12 mouse cellular contexts compared by ENCODE assay signal in the genomic region with DNA sequence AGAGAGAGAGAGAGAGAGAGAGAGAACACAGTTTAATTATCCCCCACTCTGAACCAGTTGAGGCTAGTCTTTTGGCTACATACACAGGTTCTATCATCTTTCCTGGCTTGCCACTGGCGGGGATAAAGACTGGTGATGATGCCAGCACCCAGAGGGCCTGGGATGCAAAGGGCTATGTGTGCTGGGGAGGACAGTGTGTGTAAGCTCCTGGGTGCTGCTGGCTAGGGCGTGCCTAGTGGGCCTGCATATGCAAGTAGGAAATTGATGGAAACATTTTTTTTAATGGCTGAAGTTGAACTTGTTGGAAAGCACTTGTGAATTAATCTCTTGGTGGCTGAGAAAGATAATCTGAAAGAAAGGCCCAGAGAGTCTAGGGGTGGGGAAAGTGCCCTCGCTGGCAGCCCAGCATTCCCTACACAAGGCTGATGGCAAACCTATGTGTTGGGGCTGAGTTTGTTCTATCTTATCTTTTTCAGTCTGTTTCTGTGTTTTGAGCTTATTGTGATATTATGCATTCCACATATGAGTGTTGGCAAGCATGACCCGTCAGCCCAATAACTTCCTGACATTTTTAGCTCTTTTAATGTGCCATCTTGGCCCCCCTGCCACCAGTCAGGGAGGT. TPM values are rescaled to one million over a fixed set of nuclear protein-coding genes. Genes with fewer than 3 reads are reported as not detected.
A peak's percentile ranks its signal among the peaks of the same experiment; 100 is the strongest.
DNase-seq lines count a peak whose midpoint lies in the region; ATAC-seq and TF ChIP-seq lines count a peak whose summit lies in the region.
"Had no signal": no experiment of that assay in that cellular context is flagged by ENCODE, and none has a peak within 500 bp of the region (broad histone marks: within the 10 kb centered on the region; RNA-seq: fewer than 3 reads in every experiment).

No protein-coding gene starts in this region.

- WGBS in heart, embryonic 14.5 days: 42% methylated on average over 4 of the region's 4 CpGs
- 56% methylated on average over 4 of the region's 4 CpGs for WGBS in bone marrow, adult 2 months
- 26% methylated on average over 4 of the region's 4 CpGs for whole genome bisulfite sequencing in forebrain, embryonic 16.5 days
- WGBS in liver, embryonic 14.5 days (ENCODE audit: insufficient replicate concordance): 18% methylated on average over 4 of the region's 4 CpGs

- H3K4me3 ChIP-seq in heart, embryonic 14.5 days (ENCODE audit: control insufficient read depth in 1 of 2, insufficient read depth in 1 of 2, low read depth in 1 of 2, low read length in 2 of 2): no peak overlapping the region
- H3K4me3 ChIP-seq in bone marrow, adult 2 months (replicated peaks; ENCODE audit: control insufficient read depth, low read depth, low read length): no peak overlapping the region
- no peak overlapping the region for H3K4me3 ChIP-seq in forebrain, embryonic 16.5 days (replicated peaks; ENCODE audit: low read length)
- H3K4me3 ChIP-seq in liver, embryonic 14.5 days (ENCODE audit: insufficient read depth in 1 of 2, low read depth in 2 of 2, low read length in 2 of 2): no peak overlapping the region

- H3K36me3 ChIP-seq in heart, embryonic 14.5 days (ENCODE audit: control insufficient read depth, insufficient read depth, low read length): no peaks in the 10 kb centered on the region
- H3K36me3 ChIP-seq in forebrain, embryonic 16.5 days (ENCODE audit: control insufficient read depth, insufficient read depth): no peaks in the 10 kb centered on the region
- peaks cover 5% of the 10 kb centered on the region for H3K36me3 ChIP-seq in liver, embryonic 14.5 days (replicated peaks; ENCODE audit: control insufficient read depth, insufficient read depth, low read depth)

- H3K4me1 ChIP-seq in heart, embryonic 14.5 days (ENCODE audit: control insufficient read depth in 2 of 2, insufficient read depth in 2 of 2, low read length in 2 of 2): peaks cover 36 to 59% of the 10 kb centered on the region in 2 experiments
- H3K4me1 ChIP-seq in bone marrow, adult 2 months (ENCODE audit: control insufficient read depth, insufficient read depth, low read length): peaks cover 10% of the 10 kb centered on the region
- H3K4me1 ChIP-seq in forebrain, embryonic 16.5 days (replicated peaks; ENCODE audit: control insufficient read depth, insufficient read depth, low read length): peaks cover 76% of the 10 kb centered on the region
- H3K4me1 ChIP-seq in liver, embryonic 14.5 days (replicated peaks; ENCODE audit: control insufficient read depth in 2 of 2, insufficient read depth in 2 of 2, low read length in 1 of 2): peaks cover 49 to 54% of the 10 kb centered on the region in 2 experiments

- no peak for TF ChIP-seq POLR2A in bone marrow, adult 2 months (IDR thresholded peaks at IDR 0.05; ENCODE audit: borderline replicate concordance, control insufficient read depth, low read depth, low read length)

- no peak; the same call in 1 of the 2 replicates for TF ChIP-seq EP300 in liver, embryonic 14.5 days (IDR thresholded peaks at IDR 0.05; ENCODE audit: low read depth)

- peak; percentile 45; the same call in 1 of the 2 replicates for ATAC-seq in heart, embryonic 14.5 days (ENCODE audit: insufficient number of reproducible peaks, insufficient read depth, low FRiP score, low read depth)
- no peak for ATAC-seq in forebrain, embryonic 16.5 days
- ATAC-seq in liver, embryonic 14.5 days (ENCODE audit: insufficient read depth): peak; percentile 75
- no peak for ATAC-seq in cerebellum, adult (ENCODE audit: insufficient number of reproducible peaks, low FRiP score, low TSS enrichment)

- H3K27ac ChIP-seq in heart, embryonic 14.5 days (replicated peaks in 1 of 2; ENCODE audit: control insufficient read depth in 1 of 2, insufficient read depth in 1 of 2, low read depth in 2 of 2, low read length in 2 of 2): peak overlapping the region; percentile 38 to 70; a peak in 3 of 4 replicates
- peak overlapping the region; percentile 55 for H3K27ac ChIP-seq in bone marrow, adult 2 months (ENCODE audit: control insufficient read depth, insufficient read depth, low read depth, low read length, poor library complexity)
- H3K27ac ChIP-seq in forebrain, embryonic 16.5 days (ENCODE audit: low read length): peak overlapping the region; percentile 87
- peak overlapping the region; percentile 52 for H3K27ac ChIP-seq in liver, embryonic 14.5 days

- no peaks in the 10 kb centered on the region for H3K27me3 ChIP-seq in heart, embryonic 14.5 days (ENCODE audit: control insufficient read depth, insufficient read depth, low read length)
- H3K27me3 ChIP-seq in forebrain, embryonic 16.5 days (replicated peaks; ENCODE audit: control insufficient read depth, insufficient read depth, low read length): no peaks in the 10 kb centered on the region
- no peaks in the 10 kb centered on the region for H3K27me3 ChIP-seq in liver, embryonic 14.5 days (ENCODE audit: control insufficient read depth, insufficient read depth, low read length)

- H3K9ac ChIP-seq in heart, embryonic 14.5 days (ENCODE audit: low read length): 0 out of 2 replicates have a peak overlapping the region, but pooled peaks have one; percentile 16
- no peak overlapping the region for H3K9ac ChIP-seq in forebrain, embryonic 16.5 days (replicated peaks; ENCODE audit: low read depth, low read length)
- no peak overlapping the region for H3K9ac ChIP-seq in liver, embryonic 14.5 days (replicated peaks)

- no peak for DNase-seq in heart, adult 18-20 months
- DNase-seq in liver, embryonic 14.5 days (ENCODE audit: low read depth in 3 of 3, low spot score in 3 of 3): no peak
- DNase-seq in B cell, adult 2 months: no peak
- DNase-seq in right cerebral cortex, postnatal 10 days (ENCODE audit: low spot score in 2 of 2): no peak
- DNase-seq: adrenal gland, postnatal 10 days; thymus, postnatal 14 days had no signal

- H3K4me2 ChIP-seq in heart, embryonic 14.5 days (ENCODE audit: low read length): peak overlapping the region; percentile 32
- H3K4me2 ChIP-seq in forebrain, embryonic 16.5 days (ENCODE audit: low read length): peak overlapping the region; percentile 52
- H3K4me2 ChIP-seq in liver, embryonic 14.5 days (ENCODE audit: low read depth): peak overlapping the region; percentile 56

- no peak for TF ChIP-seq CTCF in bone marrow, adult 2 months (IDR thresholded peaks at IDR 0.05; ENCODE audit: control insufficient read depth, insufficient read depth, low read length)
- TF ChIP-seq CTCF in liver, embryonic 14.5 days (IDR thresholded peaks at IDR 0.05; ENCODE audit: low read depth): no peak

- no peaks in the 10 kb centered on the region for H3K9me3 ChIP-seq in heart, embryonic 14.5 days (ENCODE audit: control insufficient read depth, low read length)
- no peaks in the 10 kb centered on the region for H3K9me3 ChIP-seq in forebrain, embryonic 16.5 days (ENCODE audit: control insufficient read depth, low read length)
- no peaks in the 10 kb centered on the region for H3K9me3 ChIP-seq in liver, embryonic 14.5 days (ENCODE audit: control insufficient read depth, low read length)

RNA-seq across cellular contexts. Expression of gene Bcl11a, which starts 22.7 kb away (rescaled TPM):
- 17.3 and 17.4 TPM in 2 replicates for polyA plus RNA-seq in heart, embryonic 14.5 days (2014; fragmentation: Nextera tagmentation; extraction: Ambion mirVana)
- total RNA-seq in heart, adult 18-20 months (2021): 1 to 10 TPM; 2.1 to 2.6 TPM
- polyA plus RNA-seq in bone marrow, adult 2 months (2011; ENCODE audit: insufficient read depth, insufficient read length, low replicate concordance, missing spikeins): 23.1 and 23.5 TPM in 2 replicates
- 236 and 244 TPM in 2 replicates for polyA plus RNA-seq in forebrain, embryonic 16.5 days (2015; fragmentation: Nextera tagmentation; extraction: Ambion mirVana)
- polyA plus RNA-seq in liver, embryonic 14.5 days (2012; rRNA removed): 10.9 and 13.0 TPM in 2 replicates
- 29.4 and 33.0 TPM in 2 replicates for polyA plus RNA-seq in liver, embryonic 14.5 days (2014; fragmentation: Nextera tagmentation; extraction: Ambion mirVana)

RNA-seq across cellular contexts. Expression of gene A830031A19Rik, which starts 25.7 kb away (rescaled TPM):
- polyA plus RNA-seq in heart, embryonic 14.5 days (2014; fragmentation: Nextera tagmentation; extraction: Ambion mirVana): not detected in 2 replicates
- total RNA-seq in heart, adult 18-20 months (2021): not detected
- not detected in 2 replicates for polyA plus RNA-seq in bone marrow, adult 2 months (2011; ENCODE audit: insufficient read depth, insufficient read length, low replicate concordance, missing spikeins)
- not detected in 2 replicates for polyA plus RNA-seq in forebrain, embryonic 16.5 days (2015; fragmentation: Nextera tagmentation; extraction: Ambion mirVana)
- polyA plus RNA-seq in liver, embryonic 14.5 days (2012; rRNA removed): not detected in 2 replicates
- not detected in 2 replicates for polyA plus RNA-seq in liver, embryonic 14.5 days (2014; fragmentation: Nextera tagmentation; extraction: Ambion mirVana)
- total RNA-seq: adrenal gland, postnatal 10 days had no signal
- polyA plus RNA-seq: embryonic facial prominence, embryonic 11.5 days; large intestine, adult 2 months had no signal

Comparison
In these comparisons a context has a peak if more than half of its experiments do, and no peak if none do; other contexts are left out.
1. ATAC-seq: peak in heart, embryonic 14.5 days (single experiment) and liver, embryonic 14.5 days (single experiment); none in forebrain, embryonic 16.5 days (single experiment) and cerebellum, adult (single experiment).
2. Peak in every context shown above with its lines, with median percentiles within 50 percentile points of each other: H3K27ac ChIP-seq and H3K4me2 ChIP-seq.